Mouse (Mus musculus) spleen, adult 18-20 months (tissue): Measurements from ENCODE around the gene Uimc1.

Experiments
- DNase-seq, 2 experiments: peaks; one replicate each; pipeline ENCODE4 v3.0.0; 2022; ENCODE audit warnings: mixed read lengths in 2 of 2

Gene Uimc1

DNA sequence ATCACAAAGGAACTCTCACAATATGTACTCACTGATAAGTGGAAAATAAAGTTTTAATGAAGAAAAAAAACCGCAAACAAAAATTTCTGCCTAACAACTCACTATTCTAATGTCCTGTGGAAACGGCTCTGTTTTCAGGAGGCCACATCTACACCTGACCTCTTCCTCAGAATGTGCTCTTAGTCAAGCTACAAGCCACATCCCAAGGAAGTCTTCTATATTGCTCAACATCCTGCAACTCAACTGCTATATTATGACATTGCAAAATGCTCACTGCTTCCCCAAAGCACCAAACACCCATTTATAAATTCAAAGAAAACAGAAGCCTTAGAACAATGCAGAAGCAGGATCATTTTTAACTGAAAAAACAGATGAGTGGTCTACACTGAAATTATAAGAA is 60.1 kb downstream of the Uimc1 start:
- DNase-seq: no peak

DNA sequence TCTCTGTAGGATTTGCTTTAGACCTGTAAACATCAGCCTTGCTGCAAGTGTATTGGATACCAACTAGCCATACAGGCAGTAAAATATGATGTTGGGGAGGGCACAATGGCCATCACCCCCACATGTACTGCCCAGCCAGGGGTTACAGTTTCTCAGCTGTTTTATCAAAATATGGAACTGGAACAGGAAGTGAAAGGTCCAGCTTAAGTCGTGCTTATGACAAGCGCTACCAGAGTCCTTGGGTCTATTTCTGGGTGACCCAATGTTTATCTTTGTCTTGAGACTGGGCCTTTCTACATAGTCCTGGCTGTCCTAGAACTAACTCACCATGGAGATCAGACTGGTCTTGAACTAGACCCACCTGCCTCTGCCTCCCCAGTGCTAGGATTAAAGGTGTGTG is 75.9 kb downstream of the Uimc1 start:
- no peak for DNase-seq

DNA sequence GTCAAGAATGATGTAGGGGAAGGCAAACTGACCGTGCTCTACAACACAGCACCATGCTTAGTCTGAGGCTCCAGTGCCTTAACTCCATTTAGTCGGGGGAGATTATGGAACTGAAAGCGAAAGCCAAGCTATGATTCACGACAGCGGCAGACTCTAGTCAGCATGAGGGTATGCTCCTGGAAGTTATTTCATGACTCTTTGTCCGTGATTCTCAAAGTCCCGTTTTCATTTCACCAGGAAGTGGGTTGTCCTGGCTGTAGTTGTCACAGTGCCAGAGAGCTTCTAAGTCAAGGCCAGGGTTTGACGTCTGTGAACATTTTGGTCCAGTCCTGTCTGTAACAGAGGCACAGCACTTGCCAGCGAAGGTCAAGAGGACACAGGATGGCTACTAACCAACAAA is 77.4 kb downstream of the Uimc1 start:
- peak in 1 of 2 experiments; percentile 24 for DNase-seq

DNA sequence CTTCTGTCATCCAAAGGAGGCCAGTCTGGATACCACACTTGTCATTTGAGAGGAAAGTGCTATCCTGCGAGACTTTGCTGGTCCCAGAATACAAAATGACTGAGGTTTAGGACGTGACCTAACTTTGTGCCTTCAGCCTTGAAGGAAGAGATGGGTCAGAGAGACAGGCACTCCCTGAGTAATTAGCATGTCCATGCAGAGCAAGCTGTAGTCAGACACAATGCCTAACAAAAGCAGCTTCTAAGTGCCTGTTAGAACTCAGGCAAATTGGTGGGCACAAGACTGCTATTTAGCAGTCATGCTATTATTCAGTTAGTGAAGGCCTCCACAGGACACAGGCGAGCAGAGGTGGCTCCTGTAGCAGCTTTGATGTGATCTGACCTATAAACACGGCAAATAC is 77.8 kb downstream of the Uimc1 start:
- DNase-seq: no peak

DNA sequence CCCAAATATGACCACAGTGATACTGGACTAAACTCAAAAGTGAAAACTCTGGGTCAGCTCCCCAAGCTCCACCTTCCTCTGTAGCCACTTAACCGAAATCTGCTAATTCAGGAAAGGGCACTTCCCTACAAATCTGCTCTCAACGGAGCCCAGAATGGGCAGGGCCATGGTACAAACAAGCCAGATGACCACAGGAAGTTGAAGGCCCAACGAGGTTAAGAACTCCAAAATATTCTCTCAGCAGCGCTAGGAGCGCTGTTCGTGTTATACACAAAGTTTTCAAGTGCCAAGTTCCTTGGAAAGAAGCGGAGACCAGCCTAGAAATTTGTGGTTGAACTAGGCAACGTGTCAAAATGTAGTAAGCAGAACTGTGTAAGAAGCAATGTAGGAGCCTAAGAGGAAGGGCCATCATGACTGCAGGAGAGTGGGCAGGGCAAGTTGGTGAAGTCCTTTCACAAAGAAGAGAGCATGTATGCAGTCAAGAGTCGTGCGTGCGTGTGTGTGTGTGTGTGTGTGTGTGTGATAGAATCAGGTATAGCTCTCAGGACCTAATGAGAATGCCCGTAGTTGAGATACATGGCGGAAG is 78.8 kb downstream of the Uimc1 start, which contains the start of gene Hk3:
Hk3 (minus strand) TSS at position 192 of the 586 bp plus-strand sequence.
- DNase-seq: no peak

DNA sequence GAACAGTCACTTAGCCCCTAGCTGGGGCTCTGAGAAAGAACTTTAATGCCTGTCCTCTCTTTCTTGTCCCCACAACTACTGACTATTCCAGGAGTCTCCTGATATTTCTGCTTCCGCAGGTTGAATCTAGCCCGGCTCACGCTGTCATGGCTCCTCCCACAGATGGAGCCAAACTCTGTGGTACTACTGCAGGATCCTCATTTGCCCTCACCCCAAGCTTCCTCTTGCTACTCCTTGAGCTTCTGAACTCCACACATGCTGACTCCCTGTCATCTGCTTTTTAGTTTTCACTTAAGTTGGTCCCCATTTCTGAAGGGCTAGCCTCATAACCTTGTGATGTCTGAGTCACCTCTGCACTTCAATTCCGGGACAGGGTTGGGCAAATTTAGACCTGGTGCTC is 80.0 kb downstream of the Uimc1 start:
- no peak for DNase-seq

DNA sequence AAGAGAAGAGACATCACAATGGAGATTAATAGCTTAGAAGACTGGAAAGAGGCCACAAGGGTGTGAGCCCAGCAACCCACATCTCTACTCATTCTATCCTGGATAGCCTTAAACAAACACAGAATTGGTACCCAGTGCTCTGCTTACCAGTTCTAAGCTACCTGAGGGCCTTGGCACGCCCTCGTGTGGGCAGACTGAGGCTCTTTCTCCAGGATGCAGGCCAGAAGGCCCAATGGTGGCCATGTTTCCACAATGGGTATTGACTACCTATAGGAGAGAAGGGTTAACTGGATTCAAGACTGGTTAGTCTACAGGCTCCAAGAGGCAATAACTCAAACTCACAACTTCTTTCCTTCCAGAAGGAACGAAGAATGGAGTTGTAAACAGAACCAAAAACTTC is 80.9 kb downstream of the Uimc1 start:
- DNase-seq: no peak

DNA sequence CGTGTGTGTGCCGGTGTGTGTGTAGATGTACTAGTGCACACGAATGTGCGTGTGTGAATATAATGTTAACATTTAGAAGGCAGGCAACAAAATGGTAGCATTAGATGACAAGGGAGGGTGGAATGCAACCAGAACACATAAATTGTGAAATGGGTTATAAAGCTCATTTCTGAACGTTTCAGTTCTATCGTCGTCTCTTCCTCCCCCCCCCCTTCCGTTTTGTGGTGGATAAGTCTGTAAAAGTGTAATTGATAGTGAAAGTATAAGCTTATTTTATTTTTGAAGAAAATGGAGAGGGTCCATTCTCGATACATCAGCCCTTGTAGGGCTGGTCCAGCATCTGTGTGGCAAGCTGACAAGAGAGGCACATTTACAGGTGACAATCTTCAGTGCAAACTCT is 81.4 kb downstream of the Uimc1 start:
- no peak for DNase-seq

DNA sequence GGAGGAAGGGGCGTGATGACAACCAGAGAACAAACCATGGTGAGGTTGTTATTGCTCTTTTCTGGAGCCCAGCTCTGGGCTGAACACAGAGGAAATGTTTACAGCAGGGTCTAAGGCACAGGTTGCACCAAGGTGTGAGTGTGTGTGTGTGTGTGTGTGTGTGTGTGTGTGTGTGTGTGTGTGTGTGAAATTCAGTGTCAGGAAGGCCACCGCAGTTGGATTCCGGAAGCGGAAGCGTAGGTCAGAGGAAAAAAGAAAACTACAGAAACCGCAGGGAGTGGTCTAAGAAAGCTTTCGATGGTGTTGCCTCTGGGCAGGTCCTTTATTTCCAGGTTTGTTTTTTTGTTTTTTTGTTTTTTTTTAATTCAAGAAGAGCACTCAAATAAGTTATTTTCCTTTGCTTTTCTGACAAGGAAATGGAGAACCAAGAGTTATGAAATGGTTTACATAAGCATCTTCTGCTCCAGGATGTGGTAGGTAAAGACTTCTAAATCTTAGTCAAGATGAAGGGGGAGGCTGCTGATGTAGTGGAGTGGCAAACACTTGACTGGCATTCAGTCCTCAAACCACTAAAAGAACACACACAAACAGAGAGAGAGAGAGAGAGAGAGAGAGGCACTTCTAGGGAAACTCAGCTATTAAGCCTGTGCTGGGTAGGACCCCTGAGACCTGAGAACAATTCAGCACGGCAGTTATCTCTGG is 82.1 kb downstream of the Uimc1 start:
- DNase-seq: no peak

DNA sequence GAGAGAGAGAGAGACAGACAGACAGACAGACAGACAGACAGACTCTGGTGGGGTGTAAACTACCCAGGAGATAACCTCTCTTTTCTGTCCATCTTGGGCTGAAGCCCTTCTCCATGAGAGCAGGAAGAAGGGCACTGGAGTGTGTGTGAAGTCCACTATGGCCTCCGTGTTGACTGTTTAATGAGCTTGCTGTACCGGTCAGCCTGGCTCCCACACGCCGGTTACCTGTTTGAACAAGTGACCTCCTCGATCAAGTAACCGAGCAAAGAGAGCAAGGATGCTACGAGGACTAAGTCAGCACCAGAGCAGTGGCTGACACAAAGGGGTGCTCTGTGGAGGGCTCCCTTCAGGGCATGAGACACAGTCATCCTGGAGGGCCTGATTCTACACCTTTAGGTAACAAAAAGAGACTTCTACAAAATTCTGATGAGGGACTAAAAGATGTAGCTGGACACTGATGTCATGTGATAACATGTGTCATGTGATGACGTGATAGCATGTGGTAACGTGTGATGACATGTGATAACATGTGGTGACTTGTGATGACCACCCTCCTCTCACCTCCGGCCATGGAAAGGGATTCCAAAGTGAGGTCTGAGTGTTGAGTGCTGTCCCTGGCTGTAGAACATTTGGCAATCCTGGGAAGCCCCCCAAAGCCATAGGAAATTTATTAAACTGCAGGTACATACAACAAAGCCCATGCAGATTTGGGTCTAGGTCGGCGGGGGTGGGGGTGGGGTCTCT is 82.8 kb downstream of the Uimc1 start:
- DNase-seq: no peak

DNA sequence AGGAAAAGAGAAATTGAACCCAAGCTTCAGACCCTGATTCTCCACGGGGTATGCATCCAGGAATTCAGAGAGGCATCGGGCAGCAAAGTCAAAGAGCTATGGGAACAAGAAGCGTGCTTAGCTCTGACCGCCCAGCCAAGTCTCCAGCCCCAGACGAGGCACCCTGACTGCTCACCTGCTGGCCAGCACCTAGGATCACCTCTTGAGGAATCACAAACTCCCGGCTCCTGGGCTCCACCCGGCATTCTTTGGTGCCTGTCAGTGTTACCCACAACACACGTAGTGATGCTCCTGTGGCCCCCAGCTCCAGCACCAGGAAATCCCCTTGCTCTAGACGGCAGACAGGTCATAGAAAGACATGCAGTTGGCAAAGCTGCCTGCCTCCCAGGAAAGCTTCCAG is 85.6 kb downstream of the Uimc1 start:
- no peak for DNase-seq

DNA sequence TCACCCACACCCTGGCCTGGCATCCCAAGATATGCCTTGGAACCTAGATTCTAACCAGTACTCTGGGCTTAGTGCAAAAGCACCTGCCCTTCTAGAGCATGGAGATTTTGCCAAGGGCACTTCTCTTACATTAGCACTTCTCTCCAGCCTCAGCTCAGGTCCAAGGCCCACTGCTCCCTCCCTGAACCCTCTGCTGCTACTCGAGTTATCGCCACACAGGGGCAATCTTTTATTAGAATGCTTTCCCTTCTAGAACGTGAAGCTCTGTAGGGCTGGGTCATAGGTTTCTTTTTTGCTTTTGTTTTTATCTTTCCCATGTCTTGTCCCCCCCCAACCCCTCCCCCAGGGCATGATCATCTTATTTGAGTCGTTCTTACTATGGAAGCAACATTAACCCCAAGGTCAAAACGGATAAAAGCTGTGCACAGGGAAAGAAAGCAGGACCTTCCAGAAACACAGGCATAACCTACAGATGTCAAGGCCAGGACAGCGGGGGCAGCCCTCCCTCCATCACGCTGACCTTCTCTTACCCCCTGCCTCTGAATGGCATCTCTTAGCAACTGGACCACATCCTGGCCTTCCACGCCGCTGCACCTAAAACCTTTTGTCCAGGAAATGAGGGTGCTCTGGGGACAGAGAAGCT is 86.3 kb downstream of the Uimc1 start:
- no peak for DNase-seq

DNA sequence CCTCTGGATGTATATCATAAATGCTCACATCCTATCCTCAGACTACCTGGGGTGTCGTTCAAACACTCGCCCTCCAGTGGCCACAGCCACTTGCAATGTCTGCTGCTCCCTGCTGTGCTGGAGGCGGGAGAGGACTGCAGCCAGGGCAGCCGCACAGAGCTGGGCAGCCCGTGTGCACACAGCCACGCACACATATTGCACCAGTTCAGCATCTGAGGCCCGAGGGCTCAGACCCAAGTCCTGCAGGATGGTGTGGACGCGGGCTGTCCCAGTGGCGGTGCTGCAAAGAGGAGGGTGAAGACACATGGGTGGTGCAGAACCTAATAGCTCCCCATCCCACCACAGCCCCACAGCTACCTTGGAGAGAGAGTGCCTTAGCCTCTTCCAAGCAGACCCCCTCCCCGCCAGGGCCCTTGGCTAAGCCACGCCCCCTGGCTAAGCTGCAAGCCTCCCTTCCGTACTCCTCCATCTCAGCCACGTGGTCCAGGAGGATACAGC is 88.1 kb downstream of the Uimc1 start:
- peak in 1 of 2 experiments; percentile 2 for DNase-seq

DNA sequence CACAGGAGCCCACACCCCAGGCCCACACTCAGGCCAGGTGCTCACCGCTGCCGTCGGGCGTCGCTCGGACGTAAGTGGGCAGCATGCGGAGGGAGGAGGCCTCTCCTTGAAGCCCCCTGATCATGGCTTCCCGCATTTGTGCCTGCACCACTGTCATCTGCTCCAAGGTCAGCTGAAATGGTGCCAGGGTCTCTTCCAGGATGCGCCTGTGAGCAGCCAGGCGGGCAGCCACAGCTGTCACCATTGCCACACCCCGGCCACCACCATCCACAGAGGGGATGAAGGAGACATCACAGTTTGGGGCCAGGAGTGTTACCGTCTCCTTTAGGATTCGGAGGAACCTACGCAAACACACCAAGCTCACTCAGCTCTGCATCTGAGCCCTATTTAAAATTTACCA is 89.0 kb downstream of the Uimc1 start:
- DNase-seq: peak in 1 of 2 experiments; percentile 3

DNA sequence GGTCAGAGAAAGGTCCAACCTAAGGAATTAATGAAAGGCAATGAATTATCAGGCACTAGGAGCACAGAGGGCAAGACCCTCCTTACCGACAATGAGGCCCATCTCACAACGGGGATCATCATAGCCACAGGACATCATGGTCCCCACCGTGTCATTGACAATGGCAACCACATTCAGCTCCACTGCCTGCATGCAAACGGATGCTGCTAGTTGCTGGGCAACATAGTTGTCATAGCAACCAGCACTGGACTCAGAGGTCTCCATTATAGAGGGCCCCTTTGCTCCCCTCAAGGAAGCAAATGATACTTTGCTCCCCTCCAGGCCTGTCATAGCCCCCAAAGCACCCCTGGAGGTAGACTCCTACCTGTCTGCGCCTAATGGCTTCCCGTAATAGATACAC is 91.5 kb downstream of the Uimc1 start:
- no peak for DNase-seq

DNA sequence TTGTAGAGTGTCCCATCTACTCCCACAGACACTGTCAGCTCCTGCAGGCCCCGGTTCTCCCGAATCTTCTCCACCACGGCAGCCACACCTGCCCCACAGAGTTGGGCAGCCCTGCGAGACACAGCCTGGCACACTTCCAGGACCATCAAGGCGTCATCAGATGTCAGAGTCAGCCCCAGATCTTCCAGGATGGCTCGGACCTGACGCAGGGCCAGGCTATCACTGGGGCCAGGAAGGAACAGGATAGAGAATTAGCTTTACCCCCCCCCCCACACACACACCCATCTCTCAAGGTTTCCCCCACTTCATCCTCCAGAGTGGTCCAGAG is 93.7 kb downstream of the Uimc1 start:
- DNase-seq: no peak

DNA sequence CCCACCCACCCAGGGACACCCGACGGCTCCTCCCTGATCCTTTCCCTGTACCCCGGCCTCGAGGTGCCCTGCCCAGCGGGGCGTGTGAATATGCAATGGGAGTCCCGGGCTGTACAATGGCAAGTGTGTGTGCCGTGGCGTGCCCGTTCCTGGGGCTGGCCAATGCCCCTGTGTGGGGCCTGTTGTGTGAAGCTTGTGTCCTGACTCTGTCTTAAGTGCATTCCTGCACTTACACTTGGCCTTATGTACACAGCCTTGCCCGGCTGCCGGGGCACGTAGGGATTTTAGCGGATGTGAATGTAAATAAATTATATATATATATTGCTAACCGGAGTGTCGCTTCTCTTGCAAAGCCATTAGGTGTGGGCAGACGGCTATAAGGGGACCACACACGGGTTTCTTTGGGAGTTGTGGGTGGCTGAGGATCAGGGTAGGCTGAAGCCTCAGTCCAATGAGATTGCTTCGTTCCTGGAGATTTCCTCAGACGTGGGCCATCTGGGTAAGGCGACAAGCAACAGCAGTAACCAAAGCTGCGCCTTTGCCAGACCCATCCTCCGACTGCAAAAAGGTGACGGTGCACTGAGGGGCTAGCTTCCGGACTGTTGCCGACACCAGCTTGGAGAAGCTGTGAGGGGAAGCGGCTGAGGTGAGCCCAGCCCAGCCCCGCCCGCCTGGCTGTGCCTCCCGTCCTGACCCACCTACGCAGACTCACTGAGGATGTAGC is 94.2 kb downstream of the Uimc1 start:
- DNase-seq: no peak

DNA sequence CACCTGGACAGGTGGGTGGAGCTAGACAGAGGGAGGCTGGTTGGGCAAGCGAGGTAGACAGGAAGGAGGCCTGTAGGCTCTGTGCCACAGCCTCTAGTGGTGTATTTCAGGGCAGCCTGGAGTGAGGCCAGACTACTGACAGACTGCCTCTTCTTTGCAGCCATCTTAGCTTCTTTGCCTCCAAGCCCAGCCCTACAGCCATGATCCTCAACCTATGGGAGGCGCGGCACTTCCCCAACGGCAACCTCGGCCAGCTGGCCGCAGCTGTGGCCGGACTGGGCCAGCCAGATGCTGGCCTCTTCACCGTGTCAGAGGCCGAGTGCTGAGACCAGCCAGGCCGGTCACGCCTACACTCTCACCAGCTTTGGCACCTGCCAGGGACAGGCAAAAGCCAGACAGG is 95.5 kb downstream of the Uimc1 start:
- no peak for DNase-seq

DNA sequence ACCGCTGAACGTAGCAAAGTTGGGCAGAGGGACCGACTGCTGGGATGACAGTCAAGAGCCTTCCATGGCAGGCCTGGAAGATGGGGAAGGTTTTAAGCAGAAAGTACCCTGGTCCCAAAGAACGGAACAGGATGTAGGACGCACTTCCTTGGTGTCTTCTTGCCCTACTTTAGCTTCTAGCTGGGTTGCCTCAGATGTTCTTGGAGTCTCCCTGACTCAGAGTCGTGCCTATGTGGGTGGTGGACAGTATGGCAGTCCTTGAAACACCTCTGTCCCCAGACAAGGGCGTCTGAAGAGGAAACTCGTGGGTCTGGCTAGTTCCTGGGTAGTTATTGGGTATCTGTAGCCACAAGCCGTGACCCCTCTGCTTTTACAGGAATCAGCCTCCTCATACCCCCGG is 98.0 kb downstream of the Uimc1 start:
- DNase-seq: no peak

DNA sequence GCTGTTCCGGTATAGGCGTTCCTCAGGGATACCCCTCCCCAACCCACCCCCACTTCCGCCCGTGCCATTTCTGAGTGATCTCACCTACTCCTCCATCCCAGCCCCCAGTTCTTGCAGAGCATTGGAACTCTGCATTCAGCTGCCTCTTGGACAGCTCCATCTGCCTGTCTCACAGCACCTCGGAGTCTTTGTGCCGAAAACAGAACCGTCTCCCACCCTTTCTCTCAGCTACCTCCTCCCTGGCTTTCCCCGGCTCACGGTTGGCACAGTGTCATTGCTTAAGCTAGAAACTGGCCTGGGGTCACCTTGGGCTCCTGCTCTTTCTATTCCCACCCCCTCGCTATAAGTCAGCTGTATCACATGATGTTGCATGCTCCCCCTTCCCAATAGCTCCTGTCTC is 99.7 kb downstream of the Uimc1 start:
- no peak for DNase-seq

DNA sequence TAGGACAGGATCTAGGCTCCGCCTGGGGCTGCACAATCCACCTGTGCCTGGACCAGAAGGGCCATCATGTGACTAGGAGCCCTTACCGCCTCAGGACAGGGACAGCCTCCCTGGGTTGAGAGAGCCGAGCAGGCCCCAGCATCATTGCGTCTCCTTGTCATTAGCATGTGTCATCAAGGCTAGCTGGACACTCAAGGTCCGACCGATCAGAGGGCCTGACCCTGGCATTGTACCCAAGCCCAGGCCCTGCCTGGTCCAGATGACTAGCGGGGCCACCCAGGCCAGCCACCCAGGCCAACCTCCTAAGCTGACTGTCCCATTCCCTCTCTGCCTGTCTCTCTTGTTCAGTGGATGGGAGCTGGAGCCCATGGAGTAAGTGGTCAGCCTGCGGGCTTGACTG is 102.5 kb downstream of the Uimc1 start:
- DNase-seq: no peak

DNA sequence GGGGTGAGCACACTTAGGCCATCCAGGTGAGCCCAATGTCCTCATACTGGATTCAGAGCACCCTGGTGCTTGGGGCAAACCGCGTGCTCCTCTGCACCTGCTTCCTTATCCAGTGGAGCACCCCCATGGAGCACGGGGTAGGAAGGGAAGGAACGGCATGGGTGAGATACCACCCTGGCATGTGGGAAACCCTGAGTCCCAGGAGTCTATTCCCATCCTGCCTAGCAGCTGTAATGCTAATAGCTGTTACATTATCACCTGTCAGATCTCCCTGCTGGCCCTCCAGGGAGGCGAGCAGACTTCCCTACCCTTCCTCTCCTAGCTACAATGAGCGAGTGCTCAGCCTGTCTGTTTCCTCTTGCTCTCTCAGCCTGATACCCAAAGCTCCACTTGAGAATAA is 104.9 kb downstream of the Uimc1 start:
- DNase-seq: no peak

DNA sequence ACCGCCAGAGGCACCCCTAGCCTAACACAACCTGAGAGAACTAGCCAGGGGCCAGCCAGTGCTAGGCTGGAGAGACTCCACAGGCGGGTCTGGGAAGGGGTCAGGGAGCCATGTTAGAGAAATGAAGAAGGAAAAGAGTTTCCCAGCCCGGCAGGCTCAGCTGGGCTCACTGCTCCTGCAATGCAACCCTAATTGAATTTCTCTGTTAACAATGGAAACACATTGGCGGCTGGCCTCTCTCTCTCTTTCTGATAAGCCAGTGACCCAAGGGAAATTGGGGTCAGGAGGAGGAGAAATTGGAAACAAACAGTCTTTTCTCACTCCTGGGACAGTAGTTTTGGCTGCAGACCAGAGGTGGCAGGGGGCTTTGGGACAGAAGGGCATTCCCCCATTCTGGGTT is 105.5 kb downstream of the Uimc1 start:
- DNase-seq: no peak
